Mouse (Mus musculus): ENCODE measurements around the gene Olfr49. TPM values are rescaled to one million over a fixed set of nuclear protein-coding genes. Genes with fewer than 3 reads are reported as not detected.
"Not testable (repeated sequence)": the region's sequence is repeated elsewhere in the genome, so short reads cannot be mapped to it uniquely, and the experiment has no call there.

Olfr49 gene
- polyA plus RNA-seq, 1 experiment = not detected

- Histone ChIP-seq H3K4me1 (ENCODE audit: control insufficient read depth, insufficient read depth, low read length) (no peaks in the 10 kb centered on the region; the same call in 1 of the 2 replicates), H3K4me3 (replicated peaks; ENCODE audit: control insufficient read depth, low read depth, low read length) (no peak overlapping the region), H3K27ac (ENCODE audit: control insufficient read depth, insufficient read depth, low read depth, low read length, poor library complexity) (peak overlapping the region; percentile 77)
- no peak for TF ChIP-seq CTCF (IDR thresholded peaks at IDR 0.05; ENCODE audit: control insufficient read depth, insufficient read depth, low read length)
- TF ChIP-seq POLR2A (IDR thresholded peaks at IDR 0.05; ENCODE audit: borderline replicate concordance, control insufficient read depth, low read depth, low read length) = no peak
- under 1% methylated on average over 9 of the region's 9 CpGs for WGBS
These were observed 51.8 kb downstream of the Olfr49 start for GRCm38 (mm10) chr14:54232811-54233558.

- WGBS = 56% methylated on average over 9 of the region's 9 CpGs
- Histone ChIP-seq H3K27ac (ENCODE audit: control insufficient read depth, insufficient read depth, low read depth, low read length, poor library complexity) (peak overlapping the region; percentile 48), H3K4me3 (replicated peaks; ENCODE audit: control insufficient read depth, low read depth, low read length) (no peak overlapping the region), H3K4me1 (ENCODE audit: control insufficient read depth, insufficient read depth, low read length) (no peaks in the 10 kb centered on the region; the same call in 1 of the 2 replicates)
- no peak for TF ChIP-seq POLR2A (IDR thresholded peaks at IDR 0.05; ENCODE audit: borderline replicate concordance, control insufficient read depth, low read depth, low read length)
- no peak for TF ChIP-seq CTCF (IDR thresholded peaks at IDR 0.05; ENCODE audit: control insufficient read depth, insufficient read depth, low read length)
These were observed 52.6 kb downstream of the Olfr49 start for GRCm38 (mm10) chr14:54232143-54232542.

GRCm38 (mm10) chr14:54231176-54231956, 53.4 kb downstream of the Olfr49 start:
- WGBS = 26% methylated on average over 21 of the region's 21 CpGs
- Histone ChIP-seq H3K27ac (ENCODE audit: control insufficient read depth, insufficient read depth, low read depth, low read length, poor library complexity) (peak overlapping the region; percentile 55), H3K4me1 (ENCODE audit: control insufficient read depth, insufficient read depth, low read length) (peaks cover 2% of the 10 kb centered on the region; the same call in 1 of the 2 replicates), H3K4me3 (replicated peaks; ENCODE audit: control insufficient read depth, low read depth, low read length) (peak overlapping the region; percentile 1)
- no peak for TF ChIP-seq CTCF (IDR thresholded peaks at IDR 0.05; ENCODE audit: control insufficient read depth, insufficient read depth, low read length)
- TF ChIP-seq POLR2A (IDR thresholded peaks at IDR 0.05; ENCODE audit: borderline replicate concordance, control insufficient read depth, low read depth, low read length) = no peak

GRCm38 (mm10) chr14:54230638-54231150, 54.0 kb downstream of the Olfr49 start:
- WGBS = 48% methylated on average over 14 of the region's 14 CpGs

GRCm38 (mm10) chr14:54229849-54230248, 54.9 kb downstream of the Olfr49 start:
- WGBS = 69% methylated on average over 4 of the region's 4 CpGs
- H3K27ac ChIP-seq (ENCODE audit: control insufficient read depth, insufficient read depth, low read depth, low read length, poor library complexity); H3K4me3 ChIP-seq (replicated peaks; ENCODE audit: control insufficient read depth, low read depth, low read length); H3K4me1 ChIP-seq (ENCODE audit: control insufficient read depth, insufficient read depth, low read length): not testable (repeated sequence)

More at GRCm38 (mm10) chr14:54230638-54231150, 54.0 kb downstream of the Olfr49 start:
- no peak overlapping the region for H3K4me3 ChIP-seq (replicated peaks; ENCODE audit: control insufficient read depth, low read depth, low read length)
- H3K27ac ChIP-seq (ENCODE audit: control insufficient read depth, insufficient read depth, low read depth, low read length, poor library complexity) = peak overlapping the region; percentile 55
- H3K4me1 ChIP-seq (ENCODE audit: control insufficient read depth, insufficient read depth, low read length) = peaks cover 2% of the 10 kb centered on the region; the same call in 1 of the 2 replicates
- no peak for TF ChIP-seq CTCF (IDR thresholded peaks at IDR 0.05; ENCODE audit: control insufficient read depth, insufficient read depth, low read length)
- TF ChIP-seq POLR2A (IDR thresholded peaks at IDR 0.05; ENCODE audit: borderline replicate concordance, control insufficient read depth, low read depth, low read length) = no peak

- no peak overlapping the region for H3K4me3 ChIP-seq (replicated peaks; ENCODE audit: control insufficient read depth, low read depth, low read length)
- WGBS = 85% methylated on average over 25 of the region's 25 CpGs
- H3K4me1 ChIP-seq (ENCODE audit: control insufficient read depth, insufficient read depth, low read length) = peaks cover 2% of the 10 kb centered on the region; the same call in 1 of the 2 replicates
- no peak overlapping the region for H3K27ac ChIP-seq (ENCODE audit: control insufficient read depth, insufficient read depth, low read depth, low read length, poor library complexity)
- no peak for TF ChIP-seq POLR2A (IDR thresholded peaks at IDR 0.05; ENCODE audit: borderline replicate concordance, control insufficient read depth, low read depth, low read length)
- TF ChIP-seq CTCF (IDR thresholded peaks at IDR 0.05; ENCODE audit: control insufficient read depth, insufficient read depth, low read length) = no peak
These were observed 55.6 kb downstream of the Olfr49 start for GRCm38 (mm10) chr14:54228933-54229713.

GRCm38 (mm10) chr14:54228501-54228900, 56.2 kb downstream of the Olfr49 start:
- Histone ChIP-seq H3K27ac (ENCODE audit: control insufficient read depth, insufficient read depth, low read depth, low read length, poor library complexity) (no peak overlapping the region), H3K4me3 (replicated peaks; ENCODE audit: control insufficient read depth, low read depth, low read length) (no peak overlapping the region), H3K4me1 (ENCODE audit: control insufficient read depth, insufficient read depth, low read length) (peaks cover 2% of the 10 kb centered on the region; the same call in 1 of the 2 replicates)
- WGBS = 59% methylated on average over 7 of the region's 7 CpGs
- no peak for TF ChIP-seq CTCF (IDR thresholded peaks at IDR 0.05; ENCODE audit: control insufficient read depth, insufficient read depth, low read length)
- TF ChIP-seq POLR2A (IDR thresholded peaks at IDR 0.05; ENCODE audit: borderline replicate concordance, control insufficient read depth, low read depth, low read length) = no peak

Other genes with a start within 250 kb of the Olfr49 start
- gene Dad1, start 30.8 kb downstream of the Olfr49 start, polyA plus RNA-seq (2011; ENCODE audit: insufficient read depth, insufficient read length, low replicate concordance, missing spikeins) = 45.6 and 54.9 TPM in 2 replicates
- 24.7 and 29.9 TPM in 2 replicates for gene Abhd4, start 30.8 kb downstream of the Olfr49 start, polyA plus RNA-seq (2011; ENCODE audit: insufficient read depth, insufficient read length, low replicate concordance, missing spikeins)
- gene Oxa1l, start 75.9 kb upstream of the Olfr49 start, polyA plus RNA-seq (2011; ENCODE audit: insufficient read depth, insufficient read length, low replicate concordance, missing spikeins) = 39.1 and 64.9 TPM in 2 replicates
- gene Slc7a7, start 132.8 kb upstream of the Olfr49 start, polyA plus RNA-seq (2011; ENCODE audit: insufficient read depth, insufficient read length, low replicate concordance, missing spikeins) = 5.8 and 15.2 TPM in 2 replicates
- gene Mrpl52, start 142.0 kb upstream of the Olfr49 start, polyA plus RNA-seq (2011; ENCODE audit: insufficient read depth, insufficient read length, low replicate concordance, missing spikeins) = 81.1 and 169 TPM in 2 replicates
- 6.7 and 17.2 TPM in 2 replicates for gene Mmp14, start 146.7 kb upstream of the Olfr49 start, polyA plus RNA-seq (2011; ENCODE audit: insufficient read depth, insufficient read length, low replicate concordance, missing spikeins)
- 21.5 and 29.0 TPM in 2 replicates for gene Lrp10, start 179.2 kb upstream of the Olfr49 start, polyA plus RNA-seq (2011; ENCODE audit: insufficient read depth, insufficient read length, low replicate concordance, missing spikeins)
- gene Rem2, start 191.2 kb upstream of the Olfr49 start, polyA plus RNA-seq (2011; ENCODE audit: insufficient read depth, insufficient read length, low replicate concordance, missing spikeins) = 0.80 TPM in 1 of 2 replicates, not detected in the other
- 15.6 and 49.1 TPM in 2 replicates for gene Prmt5, start 232.6 kb upstream of the Olfr49 start, polyA plus RNA-seq (2011; ENCODE audit: insufficient read depth, insufficient read length, low replicate concordance, missing spikeins)